Mouse (Mus musculus) megakaryocyte, embryonic 14.5 days (primary cell): ENCODE measurements at regions not wholly inside any gene's neighbourhood (a gene's known extent, or its start where the extent isn't known, plus 50 kb on each side); places are given as distances from the start of the nearest gene placed in this dataset.

ENCODE experiments used
- FLI1 ChIP-seq: IDR thresholded peaks from 2 replicates; pipeline ENCODE4 v1.6.1; 2012; ENCODE audit warnings: low read length, inconsistent platforms, mixed read lengths
- GATA1 ChIP-seq: IDR thresholded peaks from 3 replicates; pipeline ENCODE4 v1.6.1; 2012; ENCODE audit warnings: mixed read lengths, low read length, inconsistent platforms, borderline replicate concordance

GRCm38 (mm10) chr16:29860306-29860705, 203.9 kb upstream of the Hes1 start:
- TF ChIP-seq FLI1 (no peak), GATA1 (no peak)
